Mouse (Mus musculus) ES-Bruce4 (cell line): ENCODE data around the gene Asic2.

Experiments used
- CTCF ChIP-seq: IDR thresholded peaks from one replicate; pipeline ENCODE4 v1.8.1; 2011; ENCODE audit warnings: low read depth, low read length
- EP300 ChIP-seq: IDR thresholded peaks from 2 replicates; pipeline ENCODE4 v1.6.1; 2011; ENCODE audit warnings: low read depth, low read length; ENCODE audit not compliant: insufficient read depth
- POLR2A ChIP-seq: IDR thresholded peaks from one replicate; pipeline ENCODE4 v1.8.1; 2011; ENCODE audit warnings: low read length; ENCODE audit not compliant: insufficient read depth

- TF ChIP-seq POLR2A (no peak), CTCF (no peak), EP300 (no peak)
Measured at GRCm38 (mm10) chr11:81897547-81898354, 70.5 kb downstream of the Asic2 start.
